Mouse (Mus musculus): ENCODE measurements around the gene Smim15. TPM values are rescaled to one million over a fixed set of nuclear protein-coding genes. Genes with fewer than 3 reads are reported as not detected.

The Smim15 gene
- polyA plus RNA-seq, 1 experiment, result 82.5 TPM

DNA sequence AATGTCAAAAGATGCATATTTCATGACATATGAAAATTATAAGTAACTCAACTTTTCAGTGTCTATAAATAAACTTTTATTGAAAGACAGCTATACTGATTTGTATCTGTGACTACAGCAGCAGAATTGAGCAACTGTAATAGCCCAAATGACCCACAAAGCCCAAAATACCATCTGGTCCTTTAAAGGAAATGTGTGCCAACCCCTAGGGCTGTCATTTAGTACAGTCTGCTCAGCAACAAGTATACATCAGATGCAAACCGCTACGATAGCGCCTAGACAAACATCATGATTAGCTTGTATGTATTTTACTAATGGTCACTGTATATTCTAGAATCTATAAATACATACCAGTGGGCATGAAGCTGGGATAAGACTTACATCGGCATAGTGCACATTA lies 39.8 kb downstream of the Smim15 start:
- TF ChIP-seq CTCF (IDR thresholded peaks at IDR 0.05; ENCODE audit: low read depth, low read length) (no peak), POLR2A (IDR thresholded peaks at IDR 0.05; ENCODE audit: borderline replicate concordance, low read depth, low read length) (no peak)
- H3K4me3 ChIP-seq (ENCODE audit: insufficient read depth, low read length), result no peak overlapping the region
- H3K27ac ChIP-seq (ENCODE audit: insufficient read depth, low read depth, low read length), result no peak overlapping the region
- H3K4me1 ChIP-seq (ENCODE audit: control insufficient read depth, insufficient read depth, low read length), result no peaks in the 10 kb centered on the region

- Histone ChIP-seq H3K4me3 (ENCODE audit: insufficient read depth, low read length) (no peak overlapping the region), H3K4me1 (ENCODE audit: control insufficient read depth, insufficient read depth, low read length) (no peaks in the 10 kb centered on the region), H3K27ac (ENCODE audit: insufficient read depth, low read depth, low read length) (no peak overlapping the region)
- TF ChIP-seq CTCF (IDR thresholded peaks at IDR 0.05; ENCODE audit: low read depth, low read length) (no peak), POLR2A (IDR thresholded peaks at IDR 0.05; ENCODE audit: borderline replicate concordance, low read depth, low read length) (no peak)
Observed at GRCm38 (mm10) chr13:108086036-108086435, 41.8 kb downstream of the Smim15 start.

- no peaks in the 10 kb centered on the region for H3K4me1 ChIP-seq (ENCODE audit: control insufficient read depth, insufficient read depth, low read length)
- H3K4me3 ChIP-seq (ENCODE audit: insufficient read depth, low read length), result no peak overlapping the region
- no peak overlapping the region for H3K27ac ChIP-seq (ENCODE audit: insufficient read depth, low read depth, low read length)
- TF ChIP-seq POLR2A (IDR thresholded peaks at IDR 0.05; ENCODE audit: borderline replicate concordance, low read depth, low read length) (no peak), CTCF (IDR thresholded peaks at IDR 0.05; ENCODE audit: low read depth, low read length) (no peak)
Observed at GRCm38 (mm10) chr13:108086724-108087123, 42.5 kb downstream of the Smim15 start.

DNA sequence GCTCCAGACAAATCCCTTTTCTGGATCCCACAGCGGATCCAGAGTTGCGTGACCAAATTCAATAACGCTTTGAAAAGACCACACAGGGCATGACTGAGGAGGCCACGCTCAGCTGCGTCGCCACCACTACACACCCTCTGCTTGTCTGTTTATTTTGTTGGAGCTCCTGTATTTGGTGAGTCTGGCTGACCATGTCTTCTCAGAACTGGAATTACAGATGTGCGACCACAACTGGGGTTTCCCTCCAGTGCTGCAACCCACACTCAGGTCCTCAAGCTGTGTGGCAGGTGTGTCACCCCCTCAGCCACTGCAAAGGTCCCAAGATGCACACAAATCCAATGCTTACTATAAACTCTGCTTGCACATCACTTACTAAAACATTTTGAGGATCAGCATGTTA lies 48.0 kb downstream of the Smim15 start:
- Histone ChIP-seq H3K4me3 (ENCODE audit: insufficient read depth, low read length) (no peak overlapping the region), H3K27ac (ENCODE audit: insufficient read depth, low read depth, low read length) (no peak overlapping the region), H3K4me1 (ENCODE audit: control insufficient read depth, insufficient read depth, low read length) (peaks cover 3% of the 10 kb centered on the region; the same call in 1 of the 2 replicates)
- TF ChIP-seq POLR2A (IDR thresholded peaks at IDR 0.05; ENCODE audit: borderline replicate concordance, low read depth, low read length), result no peak
- no peak for TF ChIP-seq CTCF (IDR thresholded peaks at IDR 0.05; ENCODE audit: low read depth, low read length)

GRCm38 (mm10) chr13:108094681-108095080 lies 50.4 kb downstream of the Smim15 start:
- TF ChIP-seq POLR2A (IDR thresholded peaks at IDR 0.05; ENCODE audit: borderline replicate concordance, low read depth, low read length), result no peak
- Histone ChIP-seq H3K27ac (ENCODE audit: insufficient read depth, low read depth, low read length) (no peak overlapping the region), H3K4me1 (ENCODE audit: control insufficient read depth, insufficient read depth, low read length) (peaks cover 3% of the 10 kb centered on the region; the same call in 1 of the 2 replicates), H3K4me3 (ENCODE audit: insufficient read depth, low read length) (no peak overlapping the region)

- Histone ChIP-seq H3K4me1 (ENCODE audit: control insufficient read depth, insufficient read depth, low read length) (peaks cover 5% of the 10 kb centered on the region; the same call in 1 of the 2 replicates), H3K4me3 (ENCODE audit: insufficient read depth, low read length) (no peak overlapping the region), H3K27ac (ENCODE audit: insufficient read depth, low read depth, low read length) (no peak overlapping the region)
- TF ChIP-seq POLR2A (IDR thresholded peaks at IDR 0.05; ENCODE audit: borderline replicate concordance, low read depth, low read length) (no peak), CTCF (IDR thresholded peaks at IDR 0.05; ENCODE audit: low read depth, low read length) (no peak)
Observed at GRCm38 (mm10) chr13:108095617-108096016, 51.4 kb downstream of the Smim15 start.

- no peak overlapping the region for H3K27ac ChIP-seq (ENCODE audit: insufficient read depth, low read depth, low read length)
- no peak overlapping the region for H3K4me3 ChIP-seq (ENCODE audit: insufficient read depth, low read length)
- peaks cover 7% of the 10 kb centered on the region; the same call in 1 of the 2 replicates for H3K4me1 ChIP-seq (ENCODE audit: control insufficient read depth, insufficient read depth, low read length)
- TF ChIP-seq POLR2A (IDR thresholded peaks at IDR 0.05; ENCODE audit: borderline replicate concordance, low read depth, low read length) (no peak), CTCF (IDR thresholded peaks at IDR 0.05; ENCODE audit: low read depth, low read length) (no peak)
Observed at GRCm38 (mm10) chr13:108096446-108096845, 52.2 kb downstream of the Smim15 start.

Other genes with a start within 250 kb of the Smim15 start
- gene Ndufaf2, start 114.2 kb downstream of the Smim15 start, polyA plus RNA-seq (2012; ENCODE audit: insufficient read depth, insufficient read length, missing spikeins), result 21.5 and 22.0 TPM in 2 replicates
- 2.4 and 3.1 TPM in 2 replicates for gene Ercc8, start 114.3 kb downstream of the Smim15 start, polyA plus RNA-seq (2012; ENCODE audit: insufficient read depth, insufficient read length, missing spikeins)
- 0.27 TPM in 1 of 2 replicates, not detected in the other for gene Elovl7, start 170.0 kb downstream of the Smim15 start, polyA plus RNA-seq (2012; ENCODE audit: insufficient read depth, insufficient read length, missing spikeins)